Mouse (Mus musculus) lung, adult 2 months (tissue): ENCODE data around the gene Cyp2d11. TPM values are rescaled to one million over a fixed set of nuclear protein-coding genes. Genes with fewer than 3 reads are reported as not detected.

ENCODE experiments used
- DNase-seq: peaks from one replicate; pipeline ENCODE4 v3.0.0; 2022
- H3K4me1 ChIP-seq: fragments of 200-500 bp; 2 replicates; pipeline ENCODE4 v1.6.1; 2011; ENCODE audit warnings: low read length; ENCODE audit not compliant: control insufficient read depth, insufficient read depth
- H3K4me3 ChIP-seq: fragments of 200-500 bp; replicated peaks from 2 replicates; pipeline ENCODE3; 2011; ENCODE audit warnings: low read depth, mild to moderate bottlenecking, control low read depth, low read length; ENCODE audit errors: extremely low read depth
- CTCF ChIP-seq: fragments of 200-500 bp; IDR thresholded peaks from 2 replicates; pipeline ENCODE4 v1.5.1; 2011; ENCODE audit warnings: mild to moderate bottlenecking, low read length, control low read depth; ENCODE audit not compliant: insufficient read depth
- POLR2A ChIP-seq: fragments of 200-500 bp; IDR thresholded peaks from 2 replicates; pipeline ENCODE4 v1.6.1; 2011; ENCODE audit warnings: low read depth, mild to moderate bottlenecking, control low read depth, low read length, borderline replicate concordance; ENCODE audit errors: extremely low read depth
- WGBS: fragments of 180-500 bp; shearing (Covaris S2); methylation state at CpG from one replicate; pipeline ENCODE4 v1.1.7; 2018; 5-methylcytosine and 5-hydroxymethylcytosine counted together
- polyA plus RNA-seq: library from polyadenylated mRNA; depleted of rRNA; stranded (reverse); fragments of >200 nt; gene quantifications from 2 replicates; pipeline ENCODE4 v1.2.3, GENCODE M21; 2012

The Cyp2d11 gene
- polyA plus RNA-seq, 1 experiment = not detected

GRCm38 (mm10) chr15:82346580-82347302 lies 47.1 kb downstream of the Cyp2d11 start:
- 24% methylated on average over 14 of the region's 14 CpGs for WGBS
- Histone ChIP-seq H3K4me1 (peaks cover 8% of the 10 kb centered on the region), H3K4me3 (peak overlapping the region; percentile 60)
- no peak for TF ChIP-seq POLR2A
- no peak for TF ChIP-seq CTCF
- DNase-seq = no peak

- peaks cover 8% of the 10 kb centered on the region for H3K4me1 ChIP-seq
- H3K4me3 ChIP-seq = peak overlapping the region; percentile 87
- DNase-seq = peak; percentile 96
- WGBS = under 1% methylated on average over 51 of the region's 51 CpGs
- TF ChIP-seq CTCF (no peak), POLR2A (peak; percentile 73; the same call in 1 of the 2 replicates)
Measured at GRCm38 (mm10) chr15:82345820-82346470, 47.9 kb downstream of the Cyp2d11 start.

GRCm38 (mm10) chr15:82344971-82345370 lies 48.9 kb downstream of the Cyp2d11 start:
- 85% methylated on average over 6 of the region's 6 CpGs for WGBS
- no peak overlapping the region for H3K4me3 ChIP-seq
- H3K4me1 ChIP-seq = peaks cover 8% of the 10 kb centered on the region
- DNase-seq = no peak
- TF ChIP-seq CTCF = no peak
- TF ChIP-seq POLR2A = no peak

GRCm38 (mm10) chr15:82343368-82344287 lies 50.2 kb downstream of the Cyp2d11 start:
- Histone ChIP-seq H3K4me1 (peaks cover 8% of the 10 kb centered on the region), H3K4me3 (no peak overlapping the region)
- WGBS = 88% methylated on average over 27 of the region's 27 CpGs
- DNase-seq = no peak
- TF ChIP-seq CTCF (no peak), POLR2A (no peak)

GRCm38 (mm10) chr15:82342543-82342935 lies 51.3 kb downstream of the Cyp2d11 start:
- Histone ChIP-seq H3K4me1 (peaks cover 12% of the 10 kb centered on the region), H3K4me3 (no peak overlapping the region)
- TF ChIP-seq CTCF = no peak
- TF ChIP-seq POLR2A = no peak
- no peak for DNase-seq
- 73% methylated on average over 5 of the region's 5 CpGs for WGBS

GRCm38 (mm10) chr15:82341675-82342542 lies 51.9 kb downstream of the Cyp2d11 start:
- WGBS = 51% methylated on average over 15 of the region's 15 CpGs
- Histone ChIP-seq H3K4me3 (peak overlapping the region; percentile 8), H3K4me1 (peaks cover 9% of the 10 kb centered on the region)
- no peak for DNase-seq
- TF ChIP-seq CTCF = no peak
- no peak for TF ChIP-seq POLR2A

GRCm38 (mm10) chr15:82341036-82341501 lies 52.8 kb downstream of the Cyp2d11 start:
- peak overlapping the region; percentile 40 for H3K4me3 ChIP-seq
- WGBS = 4% methylated on average over 40 of the region's 40 CpGs
- TF ChIP-seq POLR2A = peak; percentile 32; the same call in 1 of the 2 replicates
- no peak for TF ChIP-seq CTCF
- peak; percentile 60 for DNase-seq
- peaks cover 6% of the 10 kb centered on the region for H3K4me1 ChIP-seq

- no peak for TF ChIP-seq CTCF
- TF ChIP-seq POLR2A = no peak
- Histone ChIP-seq H3K4me3 (peak overlapping the region; percentile 30), H3K4me1 (peaks cover 6% of the 10 kb centered on the region)
- WGBS = 40% methylated on average over 21 of the region's 21 CpGs
- DNase-seq = no peak
Measured at GRCm38 (mm10) chr15:82340414-82341035, 53.3 kb downstream of the Cyp2d11 start.
